Mouse (Mus musculus) adrenal gland, postnatal 14 days (tissue): ENCODE data around the gene Ncl. TPM values are rescaled to one million over a fixed set of nuclear protein-coding genes. Genes with fewer than 3 reads are reported as not detected.
"Not testable (repeated sequence)": the region's sequence is repeated elsewhere in the genome, so short reads cannot be mapped to it uniquely, and the experiment has no call there.

Source experiments
- DNase-seq: peaks from one replicate; pipeline ENCODE4 v3.0.0; 2021; ENCODE audit warnings: mixed read lengths
- total RNA-seq: library from RNA; stranded (reverse); gene quantifications from 2 replicates; pipeline ENCODE4 v1.2.3, GENCODE M21; 2021

Gene Ncl
- total RNA-seq, 1 experiment from 2014 or later: 330 TPM

GRCm38 (mm10) chr1:86360441-86360840, 1.2 kb upstream of the Ncl start:
- DNase-seq: no peak

GRCm38 (mm10) chr1:86359798-86360179, 589 bp upstream of the Ncl start:
- DNase-seq: peak; percentile 52

GRCm38 (mm10) chr1:86358229-86358905, 833 bp downstream of the Ncl start:
- no peak for DNase-seq

GRCm38 (mm10) chr1:86354186-86354585, 5.0 kb downstream of the Ncl start:
- peak; percentile 44 for DNase-seq

GRCm38 (mm10) chr1:86350576-86350975, 8.6 kb downstream of the Ncl start:
- no peak for DNase-seq

DNA sequence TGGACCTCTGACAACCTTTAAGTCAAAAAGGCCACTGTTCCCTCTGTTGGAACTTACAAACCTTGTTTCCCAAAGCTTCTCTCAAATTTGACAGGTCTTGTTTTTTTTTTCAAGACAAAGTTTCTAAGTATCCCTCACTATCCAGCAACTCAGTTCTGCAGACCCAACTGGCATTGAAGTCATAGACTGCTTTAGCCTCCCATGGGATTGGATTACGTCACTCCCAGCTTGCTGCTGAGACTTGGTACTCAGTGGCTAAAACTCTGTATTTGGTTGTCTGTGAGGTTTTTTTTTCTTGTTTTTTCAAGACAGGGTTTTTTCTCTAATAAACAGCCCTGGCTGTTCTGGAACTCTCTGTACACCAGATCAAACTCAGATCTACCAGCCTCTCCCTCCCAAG, 9.5 kb downstream of the Ncl start:
- DNase-seq: peak; percentile 29

- DNase-seq: no peak
Measured at GRCm38 (mm10) chr1:86349201-86349600, 10.0 kb downstream of the Ncl start.

DNA sequence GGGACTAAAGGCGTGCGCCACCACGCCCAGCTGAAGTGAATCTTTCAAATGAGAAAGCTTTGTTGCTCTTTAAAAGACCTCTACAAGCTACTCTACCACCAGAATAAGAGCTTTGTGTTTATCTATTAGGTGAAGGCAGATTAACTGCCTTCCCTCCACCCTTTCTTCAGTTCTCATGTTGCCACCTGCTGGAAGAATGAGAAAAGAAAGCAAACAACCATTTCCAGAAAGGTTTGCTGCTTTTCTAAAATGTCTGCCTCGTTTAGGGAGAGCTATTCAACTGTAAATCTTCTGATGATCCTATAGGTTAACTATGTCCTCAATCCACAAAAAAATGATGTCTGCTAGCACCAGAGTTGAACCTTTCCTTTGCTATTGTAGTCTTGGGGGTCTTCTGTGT, 10.4 kb downstream of the Ncl start:
- DNase-seq: no peak

DNA sequence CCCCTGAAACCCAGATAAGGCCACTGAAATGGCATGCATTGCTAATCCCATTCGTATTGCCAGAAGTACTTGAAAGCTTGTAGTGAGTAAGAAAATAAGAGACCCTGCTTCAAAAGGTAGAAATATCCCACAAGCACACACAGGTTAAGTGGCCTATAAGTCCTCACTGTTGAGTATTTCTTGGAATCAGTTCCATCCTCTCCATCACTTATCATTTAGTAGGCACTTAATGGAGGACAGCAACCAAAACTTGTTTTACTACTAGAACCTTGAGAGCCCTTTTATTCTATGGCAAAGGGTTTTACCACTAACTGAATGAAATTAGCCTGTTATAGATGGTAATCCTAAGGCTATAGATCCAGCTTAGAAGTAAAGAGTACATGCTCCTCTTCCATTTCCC, 11.1 kb downstream of the Ncl start:
- DNase-seq: no peak

- no peak for DNase-seq
Measured at GRCm38 (mm10) chr1:86347716-86348045, 11.5 kb downstream of the Ncl start.

DNA sequence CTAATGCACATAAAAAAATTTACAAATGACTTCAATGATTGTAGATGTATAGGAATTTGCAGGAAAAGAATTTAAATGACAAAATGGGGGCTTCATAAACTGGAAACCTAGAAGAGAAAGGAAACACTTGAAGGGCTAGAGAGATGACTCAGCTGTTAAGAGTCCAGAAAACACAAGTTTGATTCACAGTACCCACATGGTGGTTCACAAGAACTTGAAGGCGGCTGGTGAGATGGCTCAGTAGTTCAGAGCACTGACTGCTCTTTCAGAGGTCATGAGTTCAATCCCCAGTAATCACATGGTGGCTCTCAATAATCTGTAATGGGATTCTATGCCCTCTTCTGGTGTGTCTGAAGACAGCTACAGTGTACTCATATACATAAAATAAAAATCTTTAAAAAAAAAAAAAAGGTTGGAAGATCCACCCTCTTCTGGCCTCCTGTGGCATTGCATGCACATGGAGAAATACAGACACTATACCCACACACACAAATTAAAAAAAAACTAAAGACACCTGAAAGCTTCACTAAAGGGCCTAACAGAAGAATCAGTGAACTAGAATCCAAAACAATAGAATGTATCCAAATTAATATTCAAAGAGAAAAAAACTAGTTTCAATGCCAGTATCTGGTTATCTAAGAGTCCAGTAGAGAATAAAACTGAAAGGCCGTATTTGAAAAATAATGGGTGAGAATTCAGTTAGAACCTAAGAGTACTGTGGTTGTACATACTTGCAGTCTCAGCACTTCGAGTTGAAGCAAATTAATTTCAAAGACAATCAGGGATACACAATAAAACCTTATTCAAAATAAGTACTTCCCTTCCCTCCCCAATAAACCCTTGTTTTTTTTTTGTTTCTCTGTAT, 12.1 kb downstream of the Ncl start:
- DNase-seq: no peak

DNA sequence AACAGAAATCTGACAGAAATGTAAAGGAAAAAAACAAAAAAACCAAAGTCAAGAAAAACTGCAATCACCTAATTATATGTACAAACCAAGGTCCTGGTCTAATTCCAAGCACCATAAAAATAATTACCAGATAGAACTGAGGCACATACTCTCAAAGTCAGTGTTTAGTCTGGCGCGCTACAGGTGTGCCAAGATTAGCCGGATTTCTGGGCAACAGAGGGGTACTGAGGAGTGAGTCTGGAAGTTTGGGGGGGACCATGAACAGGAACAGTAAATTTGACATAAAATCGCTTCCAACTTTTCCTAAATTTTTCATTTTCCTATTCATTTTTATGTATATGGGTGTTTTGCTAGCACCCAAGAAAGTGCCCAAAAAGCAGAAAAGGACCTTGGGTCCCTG, 13.2 kb downstream of the Ncl start:
- DNase-seq: no peak

DNA sequence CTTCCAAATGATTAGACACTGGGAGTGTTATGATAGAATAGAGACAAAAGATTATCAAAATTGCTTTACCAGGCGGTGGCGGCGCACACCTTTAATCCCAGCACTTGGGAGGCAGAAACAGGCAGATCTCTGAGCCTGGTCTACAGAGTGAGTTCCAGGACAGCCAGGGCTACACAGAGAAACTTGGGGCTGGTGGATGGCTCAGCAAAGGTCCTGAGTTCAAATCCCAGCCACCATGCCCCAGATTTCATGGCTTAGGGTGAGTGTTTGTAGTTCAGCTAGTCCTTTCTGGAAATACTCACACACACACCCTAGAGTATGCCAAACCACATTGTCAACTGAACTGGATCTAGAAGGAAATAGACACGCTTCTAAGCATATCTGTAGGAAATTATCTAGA, 14.1 kb downstream of the Ncl start:
- DNase-seq: no peak

DNA sequence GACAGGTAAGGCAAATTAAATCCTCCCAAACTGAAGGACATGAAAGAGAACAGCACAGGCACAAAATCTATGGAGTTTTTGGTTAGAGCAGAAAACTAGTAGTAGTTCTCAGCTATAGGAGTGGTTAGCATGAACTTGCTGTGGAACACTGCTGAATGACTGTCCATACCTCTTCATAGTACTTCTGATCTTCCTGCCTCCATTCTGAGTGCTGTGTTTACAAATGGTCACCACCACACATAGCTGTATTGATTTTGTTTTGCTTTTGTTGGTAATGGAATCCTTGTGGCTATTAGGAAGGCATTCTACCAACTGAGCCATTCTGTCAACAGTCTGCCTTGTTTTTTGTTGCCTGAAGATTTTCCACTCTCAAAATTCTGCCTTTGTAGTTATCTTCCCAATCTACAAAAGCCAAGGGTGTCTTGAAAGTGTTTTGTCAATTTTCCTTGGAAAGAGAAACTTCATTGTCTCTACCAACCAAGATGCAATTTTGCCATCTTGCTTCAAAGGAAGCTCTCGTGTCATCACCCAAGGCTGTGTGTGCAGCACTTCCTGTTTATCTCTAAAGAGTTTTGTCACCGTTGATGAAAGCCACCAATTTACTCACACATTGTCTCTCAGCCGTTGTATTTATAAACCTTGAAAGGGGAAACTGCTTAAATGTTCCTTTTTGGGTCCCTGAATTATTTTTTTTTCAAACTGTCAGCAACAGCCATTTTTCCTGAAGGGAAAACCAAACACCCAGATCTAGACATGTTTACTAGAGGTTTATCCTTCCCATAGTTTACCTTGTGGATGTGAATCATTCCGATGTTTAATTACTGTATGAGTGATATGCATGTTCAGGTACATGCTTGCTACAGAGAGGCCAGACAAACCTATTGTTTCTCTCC, 15.0 kb downstream of the Ncl start:
- DNase-seq: no peak

DNA sequence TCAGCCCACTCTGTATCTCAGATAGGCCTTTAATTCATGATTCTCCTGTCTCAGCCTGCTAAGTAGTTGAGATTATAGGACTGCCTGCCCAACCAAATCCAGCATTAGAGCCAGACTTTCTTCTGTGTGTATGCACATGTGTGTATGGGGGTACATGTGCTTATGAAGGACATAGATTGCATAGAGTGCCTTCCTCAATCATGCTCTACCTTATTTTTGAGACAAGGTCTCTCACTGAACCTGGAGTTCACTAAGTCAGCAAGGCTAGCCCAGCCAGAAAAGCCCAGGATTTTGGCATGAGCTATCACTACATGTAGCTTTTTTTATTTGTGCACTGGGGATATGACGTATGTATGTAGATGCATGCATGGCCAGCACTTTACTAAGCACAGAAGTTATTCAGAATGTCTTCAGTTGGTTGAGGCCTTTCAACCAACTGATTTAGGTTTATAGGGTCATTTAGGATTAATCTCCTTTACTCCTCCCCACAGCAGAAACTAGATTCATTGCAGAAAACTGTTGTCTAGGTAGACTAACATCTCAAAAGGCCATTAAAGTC, 16.0 kb downstream of the Ncl start:
- DNase-seq: no peak

DNA sequence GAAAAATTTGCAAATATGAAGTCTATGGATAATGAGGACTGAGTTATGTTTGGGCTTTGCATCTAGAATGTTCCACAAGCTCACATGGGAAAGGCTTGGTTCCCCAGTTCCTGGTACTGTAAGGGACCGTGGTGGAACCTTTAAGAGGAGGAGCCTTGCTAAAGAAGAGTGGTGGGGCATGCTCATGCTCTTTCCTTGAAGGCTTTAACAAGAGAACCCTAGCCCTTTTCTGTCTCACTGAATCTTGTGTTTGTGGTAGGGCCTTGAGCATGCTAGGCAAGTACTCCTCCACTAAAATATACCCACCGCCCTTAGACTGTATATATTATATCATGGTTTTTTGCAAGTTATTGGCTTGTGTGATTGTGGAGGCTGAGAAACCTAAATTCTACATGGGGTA, 16.8 kb downstream of the Ncl start:
- no peak for DNase-seq

DNA sequence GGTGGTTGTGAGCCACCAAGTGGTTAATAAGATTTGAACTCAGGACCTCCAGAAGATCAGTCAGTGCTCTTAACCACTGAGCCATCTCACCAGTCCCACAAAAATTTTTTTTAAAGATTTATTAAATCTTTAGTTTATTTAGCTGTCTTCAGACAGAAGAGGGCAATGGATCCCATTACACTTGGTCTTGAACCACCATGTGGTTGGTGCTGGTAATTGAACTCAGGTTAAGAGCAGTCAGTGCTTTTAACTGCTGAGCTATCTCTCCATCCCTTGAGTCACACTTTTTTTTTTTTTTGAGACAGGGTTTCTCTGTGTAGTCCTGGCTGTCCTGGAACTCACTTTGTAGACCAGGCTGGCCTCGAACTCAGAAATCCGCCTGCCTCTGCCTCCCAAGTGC, 18.1 kb downstream of the Ncl start:
- DNase-seq: not testable (repeated sequence)

- DNase-seq: peak; percentile 90
Measured at GRCm38 (mm10) chr1:86339156-86339812, 19.9 kb downstream of the Ncl start.

GRCm38 (mm10) chr1:86336330-86336729, 22.9 kb downstream of the Ncl start:
- DNase-seq: no peak

GRCm38 (mm10) chr1:86320822-86321413, 38.3 kb downstream of the Ncl start:
- DNase-seq: no peak

GRCm38 (mm10) chr1:86313772-86314125, 45.5 kb downstream of the Ncl start:
- DNase-seq: peak; percentile 38
